Mouse (Mus musculus) liver, embryonic 16.5 days (tissue): ENCODE data around the gene Car12. TPM values are rescaled to one million over a fixed set of nuclear protein-coding genes. Genes with fewer than 3 reads are reported as not detected.

Experiments used
- ATAC-seq: fragments of 200-750 bp; cut with Nextera tagmentation; 2 replicates; pipeline ENCODE4 v1.8.0; 2017; ENCODE audit warnings: low read depth, mild to moderate bottlenecking, moderate number of reproducible peaks, moderate library complexity
- H3K27ac ChIP-seq: fragments of 300-500 bp; sonication (generic); 2 replicates; pipeline ENCODE4 v1.5.1; 2014; ENCODE audit warnings: mild to moderate bottlenecking, low read length
- H3K27me3 ChIP-seq: fragments of 300-500 bp; sonication (generic); 2 replicates; pipeline ENCODE4 v1.6.1; 2014; ENCODE audit warnings: low read depth, low read length, mixed read lengths; ENCODE audit not compliant: control insufficient read depth, insufficient read depth
- H3K36me3 ChIP-seq: fragments of 300-500 bp; sonication (generic); 2 replicates; pipeline ENCODE4 v1.6.1; 2014; ENCODE audit warnings: mild to moderate bottlenecking; ENCODE audit not compliant: control insufficient read depth, insufficient read depth
- H3K4me1 ChIP-seq: fragments of 300-500 bp; sonication (generic); 2 replicates; pipeline ENCODE4 v1.6.1; 2014; ENCODE audit warnings: low read depth, low read length, mixed read lengths; ENCODE audit not compliant: control insufficient read depth
- H3K4me2 ChIP-seq: fragments of 300-500 bp; sonication (generic); 2 replicates; pipeline ENCODE4 v1.6.1; 2014; ENCODE audit warnings: low read depth, low read length, mixed read lengths
- H3K4me3 ChIP-seq: fragments of 300-500 bp; sonication (generic); 2 replicates; pipeline ENCODE4 v1.5.1; 2014; ENCODE audit warnings: low read depth, mild to moderate bottlenecking, low read length
- H3K9ac ChIP-seq: fragments of 300-500 bp; sonication (generic); 2 replicates; pipeline ENCODE4 v1.6.1; 2014; ENCODE audit warnings: low read depth, low read length
- H3K9me3 ChIP-seq: fragments of 300-500 bp; sonication (generic); replicated peaks from 2 replicates; pipeline ENCODE4 v1.6.1; 2016; ENCODE audit warnings: low read length; ENCODE audit not compliant: control insufficient read depth
- WGBS: fragments of 180-500 bp; shearing (Covaris S2); extraction: QIAGEN DNeasy Blood & Tissue Kit; methylation state at CpG from one replicate; pipeline ENCODE4 v1.1.7; 2014; ENCODE audit not compliant: insufficient replicate concordance; 5-methylcytosine and 5-hydroxymethylcytosine counted together
- polyA plus RNA-seq: library from polyadenylated mRNA; unstranded; fragments of >200 nt; fragmentation: Nextera tagmentation; extraction: Ambion mirVana; gene quantifications from 2 replicates; pipeline ENCODE4 v1.2.1, GENCODE M21; 2015

Car12 gene
- polyA plus RNA-seq, 1 experiment from 2014 or later = 0.22 TPM

DNA sequence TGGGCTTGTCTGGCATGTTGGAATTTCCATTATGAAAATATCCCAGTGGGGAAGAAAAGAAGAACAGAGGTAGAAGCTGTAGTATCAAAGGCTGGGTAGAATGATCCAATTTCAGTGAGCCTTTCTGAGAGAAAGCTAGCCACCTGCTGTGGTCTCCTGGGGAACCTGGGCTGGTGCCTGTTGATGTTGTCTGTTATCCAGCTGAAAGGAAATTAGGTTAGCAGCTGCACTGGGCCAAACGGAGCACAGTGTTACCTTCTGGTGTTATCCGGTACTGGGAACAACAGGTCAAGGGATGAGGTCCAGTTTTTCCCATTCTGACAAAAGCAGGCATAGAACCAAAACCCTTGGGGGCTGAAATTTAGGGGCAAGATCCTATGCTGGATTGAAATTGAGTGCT, 99.9 kb downstream of the Car12 start:
- no peaks in the 10 kb centered on the region for H3K4me1 ChIP-seq
- no peak overlapping the region for H3K4me2 ChIP-seq
- no peaks in the 10 kb centered on the region for H3K9me3 ChIP-seq
- no peak for ATAC-seq
- no peaks in the 10 kb centered on the region for H3K27me3 ChIP-seq
- H3K9ac ChIP-seq = no peak overlapping the region
- WGBS = 56% methylated on average over 2 of the region's 2 CpGs
- no peak overlapping the region for H3K4me3 ChIP-seq
- H3K27ac ChIP-seq = no peak overlapping the region
- no peaks in the 10 kb centered on the region for H3K36me3 ChIP-seq

Other genes starting within 250 kb of the Car12 start
- 0.75 and 1.8 TPM in 2 replicates for gene Fbxl22, start 199.1 kb upstream of the Car12 start, polyA plus RNA-seq
- 11.9 and 14.8 TPM in 2 replicates for gene Usp3, start 120.5 kb upstream of the Car12 start, polyA plus RNA-seq
- 1.9 and 2.0 TPM in 2 replicates for gene Aph1b, start 81.8 kb downstream of the Car12 start, polyA plus RNA-seq
- 0.32 and 0.42 TPM in 2 replicates for gene Gm10647, start 83.4 kb downstream of the Car12 start, polyA plus RNA-seq
- gene Aph1c, start 121.0 kb downstream of the Car12 start, polyA plus RNA-seq = 3.8 and 4.0 TPM in 2 replicates
- gene Rab8b, start 206.0 kb downstream of the Car12 start, polyA plus RNA-seq = 30.4 and 30.6 TPM in 2 replicates
- gene Rps27l, start 232.4 kb downstream of the Car12 start, polyA plus RNA-seq = 406 and 455 TPM in 2 replicates